Mouse (Mus musculus) embryonic fibroblast, embryonic 13.5 days (primary cell): Measurements from ENCODE around the gene Hist1h3e.

Experiments used
- CTCF ChIP-seq: IDR thresholded peaks from 2 replicates; pipeline ENCODE4 v1.5.1; 2011; ENCODE audit warnings: mild to moderate bottlenecking, control low read depth, low read length, moderate library complexity, borderline replicate concordance; ENCODE audit not compliant: insufficient read depth
- POLR2A ChIP-seq: IDR thresholded peaks from 2 replicates; pipeline ENCODE4 v1.6.1; 2011; ENCODE audit warnings: low read depth, mild to moderate bottlenecking, control low read depth, low read length, moderate library complexity

GRCm38 (mm10) chr13:23584331-23584730 lies 22.2 kb upstream of the Hist1h3e start:
- no peak for TF ChIP-seq CTCF
- TF ChIP-seq POLR2A = peak; percentile 8; the same call in 1 of the 2 replicates
